Mouse (Mus musculus) CH12.LX (cell line): ENCODE measurements at regions not wholly inside any gene's neighbourhood (a gene's known extent, or its start where the extent isn't known, plus 50 kb on each side); places are given as distances from the start of the nearest gene placed in this dataset.

Experiments
- DNase-seq: peaks from one replicate; pipeline ENCODE4 v3.0.0-alpha.2; 2013; ENCODE audit errors: extremely low read depth
- H3K27ac ChIP-seq: 2 replicates; pipeline ENCODE4 v1.5.1; 2012; ENCODE audit warnings: low read depth, mild to moderate bottlenecking, control low read depth, moderate library complexity; ENCODE audit not compliant: insufficient read depth
- H3K27me3 ChIP-seq: replicated peaks from 2 replicates; pipeline ENCODE3; 2012; ENCODE audit warnings: inconsistent platforms
- H3K36me3 ChIP-seq, 2 experiments: replicated peaks in 1 of 2; 2 replicates each; pipeline versions ENCODE3 to v1.6.1; 2012; ENCODE audit warnings: inconsistent platforms in 1 of 2, low read length in 1 of 2, mild to moderate bottlenecking in 1 of 2, mixed read lengths in 1 of 2, moderate library complexity in 1 of 2; ENCODE audit not compliant: control insufficient read depth in 1 of 2, insufficient read depth in 1 of 2
- H3K4me1 ChIP-seq, 2 experiments: 2 replicates each; pipeline ENCODE4 v1.6.1; 2012; ENCODE audit warnings: inconsistent platforms in 1 of 2, moderate library complexity in 1 of 2; ENCODE audit not compliant: insufficient read depth in 2 of 2, control insufficient read depth in 1 of 2
- H3K4me2 ChIP-seq: 2 replicates; pipeline ENCODE4 v1.6.1; 2012; ENCODE audit warnings: low read depth, mild to moderate bottlenecking, control low read depth; ENCODE audit not compliant: poor library complexity, insufficient read depth, severe bottlenecking
- H3K4me3 ChIP-seq, 3 experiments: fragments of 150-350 bp in 1 of 3; sonication (generic) in 1 of 3; replicated peaks in 1 of 3; 2 replicates each; pipeline versions ENCODE3 to v1.5.1; 2011 to 2012; ENCODE audit warnings: low read depth in 2 of 3, low read length in 2 of 3, mild to moderate bottlenecking in 2 of 3, moderate library complexity in 2 of 3, control low read depth in 1 of 3, improper control_type of control experiment in 1 of 3, inconsistent platforms in 1 of 3, mixed read lengths in 1 of 3; ENCODE audit not compliant: poor library complexity in 1 of 3
- H3K79me2 ChIP-seq: replicated peaks from 2 replicates; pipeline ENCODE4 v1.6.1; 2012; ENCODE audit warnings: mild to moderate bottlenecking, moderate library complexity; ENCODE audit not compliant: control insufficient read depth, poor library complexity, insufficient read depth, severe bottlenecking; ENCODE audit errors: extremely low read depth
- H3K9ac ChIP-seq: 2 replicates; pipeline ENCODE4 v1.6.1; 2012; ENCODE audit warnings: low read depth, mild to moderate bottlenecking, control low read depth, moderate library complexity; ENCODE audit not compliant: insufficient read depth
- H3K9me3 ChIP-seq: replicated peaks from 2 replicates; pipeline ENCODE3; 2012; ENCODE audit warnings: low read length, inconsistent platforms, mixed read lengths
- BHLHE40 ChIP-seq: IDR thresholded peaks from 2 replicates; pipeline ENCODE4 v1.6.1; 2011; ENCODE audit warnings: mild to moderate bottlenecking, low read depth, low read length, improper control_type of control experiment
- CHD1 ChIP-seq: IDR thresholded peaks from 2 replicates; pipeline ENCODE4 v1.6.1; 2012; ENCODE audit warnings: low read depth, low read length, improper control_type of control experiment, inconsistent platforms
- E2F4 ChIP-seq: IDR thresholded peaks from 2 replicates; pipeline ENCODE4 v1.6.1; 2011; ENCODE audit warnings: low read depth, low read length, improper control_type of control experiment; ENCODE audit not compliant: insufficient replicate concordance
- ELF1 ChIP-seq: IDR thresholded peaks from 2 replicates; pipeline ENCODE4 v1.6.1; 2014; ENCODE audit warnings: low read depth, mild to moderate bottlenecking, inconsistent platforms, low read length, improper control_type of control experiment
- EP300 ChIP-seq: IDR thresholded peaks from 2 replicates; pipeline ENCODE4 v1.6.1; 2011; ENCODE audit warnings: low read length, improper control_type of control experiment
- ETS1 ChIP-seq: conservative IDR thresholded peaks from 2 replicates; pipeline ENCODE4 v1.6.1; 2012; ENCODE audit warnings: low read depth, mild to moderate bottlenecking, inconsistent platforms, low read length, improper control_type of control experiment, moderate library complexity
- GABPA ChIP-seq: IDR thresholded peaks from 2 replicates; pipeline ENCODE4 v1.6.1; 2012; ENCODE audit warnings: low read depth, low read length, improper control_type of control experiment, inconsistent platforms; ENCODE audit not compliant: insufficient replicate concordance
- HCFC1 ChIP-seq: IDR thresholded peaks from 2 replicates; pipeline ENCODE4 v1.6.1; 2012; ENCODE audit warnings: low read depth, mild to moderate bottlenecking, inconsistent platforms, low read length, improper control_type of control experiment
- MAFK ChIP-seq: IDR thresholded peaks from 2 replicates; pipeline ENCODE4 v1.6.1; 2011; ENCODE audit warnings: low read length, improper control_type of control experiment; ENCODE audit not compliant: insufficient replicate concordance
- MAZ ChIP-seq: IDR thresholded peaks from 2 replicates; pipeline ENCODE4 v1.6.1; 2012; ENCODE audit warnings: low read depth, mild to moderate bottlenecking, inconsistent platforms, low read length, improper control_type of control experiment, moderate library complexity
- MEF2A ChIP-seq: IDR thresholded peaks from 2 replicates; pipeline ENCODE4 v1.6.1; 2014; ENCODE audit warnings: low read depth, mild to moderate bottlenecking, inconsistent platforms, low read length, improper control_type of control experiment, borderline replicate concordance
- MXI1 ChIP-seq: IDR thresholded peaks from 2 replicates; pipeline ENCODE4 v1.6.1; 2011; ENCODE audit warnings: mild to moderate bottlenecking, low read depth, low read length, improper control_type of control experiment
- MYC ChIP-seq: IDR thresholded peaks from 2 replicates; pipeline ENCODE4 v1.6.1; 2011; ENCODE audit warnings: low read depth, mild to moderate bottlenecking, improper control_type of control experiment, low read length
- NRF1 ChIP-seq: IDR thresholded peaks from 2 replicates; pipeline ENCODE4 v1.6.1; 2014; ENCODE audit warnings: low read depth, mild to moderate bottlenecking, inconsistent platforms, low read length, improper control_type of control experiment, moderate library complexity
- PAX5 ChIP-seq: IDR thresholded peaks from 2 replicates; pipeline ENCODE4 v1.6.1; 2012; ENCODE audit warnings: low read length, inconsistent platforms, mixed read lengths
- POLR2A ChIP-seq: IDR thresholded peaks from 2 replicates; pipeline ENCODE4 v1.6.1; 2011; ENCODE audit warnings: low read depth, mild to moderate bottlenecking, improper control_type of control experiment, low read length
- POLR2AphosphoS2 ChIP-seq: IDR thresholded peaks from 2 replicates; pipeline ENCODE4 v1.6.1; 2011; ENCODE audit warnings: low read depth, low read length, improper control_type of control experiment
- RCOR1 ChIP-seq: conservative IDR thresholded peaks from 2 replicates; pipeline ENCODE4 v1.6.1; 2012; ENCODE audit warnings: low read depth, mild to moderate bottlenecking, inconsistent platforms, low read length, improper control_type of control experiment
- SMC3 ChIP-seq: IDR thresholded peaks from 2 replicates; pipeline ENCODE4 v1.6.1; 2011; ENCODE audit warnings: low read depth, low read length, improper control_type of control experiment
- TBP ChIP-seq: conservative IDR thresholded peaks from 2 replicates; pipeline ENCODE4 v1.6.1; 2011; ENCODE audit warnings: low read depth, low read length, improper control_type of control experiment
- TCF12 ChIP-seq: IDR thresholded peaks from 2 replicates; pipeline ENCODE4 v1.6.1; 2014; ENCODE audit warnings: low read depth, mild to moderate bottlenecking, inconsistent platforms, low read length, improper control_type of control experiment
- USF1 ChIP-seq: IDR thresholded peaks from 2 replicates; pipeline ENCODE4 v1.6.1; 2014; ENCODE audit warnings: low read depth, mild to moderate bottlenecking, inconsistent platforms, low read length, improper control_type of control experiment
- USF2 ChIP-seq: conservative IDR thresholded peaks from 2 replicates; pipeline ENCODE4 v1.6.1; 2011; ENCODE audit warnings: low read depth, low read length, improper control_type of control experiment
- ZC3H11A ChIP-seq: IDR thresholded peaks from 2 replicates; pipeline ENCODE4 v1.6.1; 2012; ENCODE audit warnings: low read depth, mild to moderate bottlenecking, inconsistent platforms, low read length, improper control_type of control experiment
- ZMIZ1 ChIP-seq: IDR thresholded peaks from 2 replicates; pipeline ENCODE4 v1.6.1; 2012; ENCODE audit warnings: low read depth, mild to moderate bottlenecking, inconsistent platforms, low read length, improper control_type of control experiment
- ZNF384 ChIP-seq: IDR thresholded peaks from 2 replicates; pipeline ENCODE4 v1.6.1; 2012; ENCODE audit warnings: low read depth, low read length, improper control_type of control experiment, inconsistent platforms
- dilution Hi-C: fragments of 300-500 bp; cut with MboI; formaldehyde crosslinking; loops from 2 replicates; pipeline ENCODE4 v1.14.3; 2020; ENCODE audit warnings: low sequenced_read_pairs; ENCODE audit not compliant: extremely low pct_unique_long_range_greater_than_20kb, extremely low pct_ligation_motif_present
- in situ Hi-C: fragments of 300-500 bp; cut with MboI; formaldehyde crosslinking; loops from 3 replicates; pipeline ENCODE4 v1.14.3; 2019; ENCODE audit warnings: low sequenced_read_pairs, low pct_ligation_motif_present, low pct_unique_long_range_greater_than_20kb, mixed read lengths

GRCm38 (mm10) chr9:41460709-41461108 is 299.2 kb upstream of the Ubash3b start:
- Histone ChIP-seq H3K9me3 (no peaks in the 10 kb centered on the region), H3K79me2 (no peaks in the 10 kb centered on the region), H3K27ac (no peak overlapping the region), H3K27me3 (no peaks in the 10 kb centered on the region), H3K4me2 (no peak overlapping the region), H3K4me3 (no peak overlapping the region), H3K4me1 (peaks cover 0 to 9% of the 10 kb centered on the region in 2 experiments; a peak in 1 of 4 replicates), H3K9ac (no peak overlapping the region), H3K36me3 (no peaks in the 10 kb centered on the region)
- dilution Hi-C loops, result no loop called here
- in situ Hi-C loops, result loop anchor here (25.0 kb wide), 1 partner anchor 473 kb away; no protein-coding TSS in a partner anchor
- TF ChIP-seq USF2, result no peak
- TF ChIP-seq SMC3, result no peak
- TF ChIP-seq GABPA, result no peak
- TF ChIP-seq NRF1, result no peak
- TF ChIP-seq POLR2A, result no peak
- no peak for TF ChIP-seq ZNF384
- no peak for TF ChIP-seq MYC
- TF ChIP-seq PAX5, result no peak
- no peak for TF ChIP-seq POLR2AphosphoS2
- TF ChIP-seq USF1, result no peak
- no peak for TF ChIP-seq ZC3H11A
- no peak for TF ChIP-seq MAFK
- TF ChIP-seq E2F4, result no peak
- TF ChIP-seq RCOR1, result no peak
- no peak for DNase-seq

GRCm38 (mm10) chr9:41457003-41457402 is 295.5 kb upstream of the Ubash3b start:
- Histone ChIP-seq H3K27me3 (no peaks in the 10 kb centered on the region), H3K4me3 (no peak overlapping the region), H3K36me3 (no peaks in the 10 kb centered on the region), H3K79me2 (no peaks in the 10 kb centered on the region), H3K27ac (no peak overlapping the region), H3K9me3 (no peaks in the 10 kb centered on the region), H3K9ac (no peak overlapping the region), H3K4me1 (peaks cover 0 to 9% of the 10 kb centered on the region in 2 experiments; a peak in 1 of 4 replicates), H3K4me2 (no peak overlapping the region)
- no peak for DNase-seq
- in situ Hi-C loops (loop anchor here (10.0 to 25.0 kb wide), 2 partner anchors 232 to 470 kb away; no protein-coding TSS in a partner anchor), dilution Hi-C loops (no loop called here)
- TF ChIP-seq ETS1 (no peak), BHLHE40 (no peak), ZNF384 (no peak), CHD1 (no peak), TBP (no peak), ZC3H11A (no peak), EP300 (no peak), RCOR1 (no peak), MXI1 (no peak), MEF2A (no peak), MAFK (no peak), TCF12 (no peak), PAX5 (no peak), POLR2A (no peak), ZMIZ1 (no peak), POLR2AphosphoS2 (no peak), ELF1 (no peak), GABPA (no peak), HCFC1 (no peak), MAZ (no peak)
